In genomic region chr16:38620696-38621450, GRCm38 (mm10) we compare ENCODE assay signal across 12 mouse cellular contexts.
DNase-seq lines count a peak whose midpoint lies in the region; ATAC-seq lines count a peak whose summit lies in the region.
"Had no signal": no experiment of that assay in that cellular context is flagged by ENCODE, and none has a peak within 500 bp of the region (broad histone marks: within the 10 kb centered on the region; RNA-seq: fewer than 3 reads in every experiment).

No protein-coding gene starts in this region.

- no peak for ATAC-seq in midbrain, embryonic 15.5 days (replicated peaks)
- ATAC-seq: inflammation-experienced regulatory T-cells, adult 6 months; liver, embryonic 12.5 days had no signal

- no peak overlapping the region for H3K9ac ChIP-seq in midbrain, embryonic 15.5 days
- H3K9ac ChIP-seq: liver, embryonic 12.5 days had no signal

- 95% methylated on average over 16 of the region's 16 CpGs for WGBS in midbrain, embryonic 15.5 days

- no peaks in the 10 kb centered on the region for H3K36me3 ChIP-seq in midbrain, embryonic 15.5 days (replicated peaks)
- H3K36me3 ChIP-seq: liver, embryonic 12.5 days had no signal

- no peak overlapping the region for H3K27ac ChIP-seq in midbrain, embryonic 15.5 days
- H3K27ac ChIP-seq: embryonic facial prominence, embryonic 10.5 days; liver, embryonic 12.5 days had no signal

- intact Hi-C loops in heart, postnatal 25 days (cut with DNase I) = no loop called here

- no peaks in the 10 kb centered on the region for H3K9me3 ChIP-seq in midbrain, embryonic 15.5 days
- H3K9me3 ChIP-seq: embryonic facial prominence, embryonic 10.5 days; liver, embryonic 12.5 days had no signal

- no peaks in the 10 kb centered on the region for H3K4me1 ChIP-seq in midbrain, embryonic 15.5 days
- H3K4me1 ChIP-seq: liver, embryonic 12.5 days had no signal

- H3K4me3 ChIP-seq in midbrain, embryonic 15.5 days = no peak overlapping the region
- H3K4me3 ChIP-seq: embryonic facial prominence, embryonic 10.5 days; liver, embryonic 12.5 days had no signal

- H3K27me3 ChIP-seq in midbrain, embryonic 15.5 days (replicated peaks) = no peaks in the 10 kb centered on the region
- H3K27me3 ChIP-seq: liver, embryonic 12.5 days had no signal

- peak; percentile 92 for DNase-seq in heart, adult 11 months
- no peak for DNase-seq in heart, postnatal 25 days (ENCODE audit: low spot score)
- peak; percentile 60 for DNase-seq in ovary, adult 18-20 months (ENCODE audit: low spot score)
- no peak for DNase-seq in ovary, postnatal 14 days (ENCODE audit: low spot score)
- peak; percentile 94 to 96 for DNase-seq in lung, adult 18-20 months
- DNase-seq in testis, postnatal 14 days (ENCODE audit: low spot score) = peak; percentile 67
- no peak for DNase-seq in cerebellum, adult 9-11 months
- DNase-seq: cerebellum, adult 8-10 months had no signal

- H3K4me2 ChIP-seq in midbrain, embryonic 15.5 days = no peak overlapping the region
- H3K4me2 ChIP-seq: liver, embryonic 12.5 days had no signal

Comparison
In these comparisons a context has a peak if more than half of its experiments do, and no peak if none do; other contexts are left out.
1. DNase-seq: peak in heart, adult 11 months (single experiment), ovary, adult 18-20 months (single experiment), lung, adult 18-20 months (2 of 2) and testis, postnatal 14 days (single experiment); none in heart, postnatal 25 days (single experiment), ovary, postnatal 14 days (single experiment) and cerebellum, adult 9-11 months (single experiment).